8 mouse cellular contexts compared by ENCODE assay signal in genomic region chr16:78301831-78302677, GRCm38 (mm10). TPM values are rescaled to one million over a fixed set of nuclear protein-coding genes. Genes with fewer than 3 reads are reported as not detected.
DNase-seq lines count a peak whose midpoint lies in the region; ATAC-seq and TF ChIP-seq lines count a peak whose summit lies in the region.

No protein-coding gene starts in this region.

- H3K36me3 ChIP-seq in embryonic facial prominence, embryonic 13.5 days = no peaks in the 10 kb centered on the region
- peaks cover 3% of the 10 kb centered on the region; the same call in 1 of the 2 replicates for H3K36me3 ChIP-seq in hindbrain, embryonic 12.5 days
- H3K36me3 ChIP-seq in limb, embryonic 13.5 days = no peaks in the 10 kb centered on the region
- H3K36me3 ChIP-seq in midbrain, postnatal 0 days (ENCODE audit: insufficient read depth, low read length) = no peaks in the 10 kb centered on the region

- ATAC-seq in embryonic facial prominence, embryonic 13.5 days (ENCODE audit: insufficient number of reproducible peaks, insufficient read depth, low FRiP score, low TSS enrichment, low read depth) = peak; percentile 66
- peak; percentile 70 for ATAC-seq in hindbrain, embryonic 12.5 days (ENCODE audit: low FRiP score)
- ATAC-seq in limb, embryonic 13.5 days (ENCODE audit: low FRiP score, low read depth) = peak; percentile 62
- peak; percentile 72 for ATAC-seq in midbrain, postnatal 0 days (ENCODE audit: low FRiP score)
- no peak for ATAC-seq in monocyte, adult 5-6 weeks (replicated peaks; ENCODE audit: insufficient number of reproducible peaks, low FRiP score, low TSS enrichment, poor library complexity, severe bottlenecking)

- H3K4me3 ChIP-seq in embryonic facial prominence, embryonic 13.5 days = peak overlapping the region; percentile 83
- peak overlapping the region; percentile 87 for H3K4me3 ChIP-seq in hindbrain, embryonic 12.5 days
- peak overlapping the region; percentile 84 for H3K4me3 ChIP-seq in limb, embryonic 13.5 days
- H3K4me3 ChIP-seq in midbrain, postnatal 0 days (ENCODE audit: low read depth, low read length) = peak overlapping the region; percentile 83

- H3K4me1 ChIP-seq in embryonic facial prominence, embryonic 13.5 days = peaks cover 18% of the 10 kb centered on the region
- peaks cover 29% of the 10 kb centered on the region for H3K4me1 ChIP-seq in hindbrain, embryonic 12.5 days
- peaks cover 12% of the 10 kb centered on the region; the same call in 1 of the 2 replicates for H3K4me1 ChIP-seq in limb, embryonic 13.5 days
- H3K4me1 ChIP-seq in midbrain, postnatal 0 days (ENCODE audit: insufficient read depth, low read length) = peaks cover 11% of the 10 kb centered on the region

- H3K9me3 ChIP-seq in embryonic facial prominence, embryonic 13.5 days = no peaks in the 10 kb centered on the region
- H3K9me3 ChIP-seq in hindbrain, embryonic 12.5 days (replicated peaks) = no peaks in the 10 kb centered on the region; the same call in 1 of the 2 replicates
- no peaks in the 10 kb centered on the region for H3K9me3 ChIP-seq in limb, embryonic 13.5 days
- H3K9me3 ChIP-seq in midbrain, postnatal 0 days (ENCODE audit: low read length) = no peaks in the 10 kb centered on the region

- H3K9ac ChIP-seq in embryonic facial prominence, embryonic 13.5 days = peak overlapping the region; percentile 83
- peak overlapping the region; percentile 89 for H3K9ac ChIP-seq in hindbrain, embryonic 12.5 days
- peak overlapping the region; percentile 82 for H3K9ac ChIP-seq in limb, embryonic 13.5 days
- peak overlapping the region; percentile 93 for H3K9ac ChIP-seq in midbrain, postnatal 0 days (replicated peaks; ENCODE audit: low read length, poor library complexity, severe bottlenecking)

- H3K27me3 ChIP-seq in embryonic facial prominence, embryonic 13.5 days = no peaks in the 10 kb centered on the region; the same call in 1 of the 2 replicates
- H3K27me3 ChIP-seq in hindbrain, embryonic 12.5 days = no peaks in the 10 kb centered on the region; the same call in 1 of the 2 replicates
- peaks cover 4% of the 10 kb centered on the region; the same call in 1 of the 2 replicates for H3K27me3 ChIP-seq in limb, embryonic 13.5 days
- no peaks in the 10 kb centered on the region for H3K27me3 ChIP-seq in midbrain, postnatal 0 days (ENCODE audit: insufficient read depth, low read length)

- H3K4me2 ChIP-seq in embryonic facial prominence, embryonic 13.5 days = peak overlapping the region; percentile 82
- H3K4me2 ChIP-seq in hindbrain, embryonic 12.5 days (replicated peaks) = peak overlapping the region; percentile 69
- peak overlapping the region; percentile 84 for H3K4me2 ChIP-seq in limb, embryonic 13.5 days (replicated peaks)
- H3K4me2 ChIP-seq in midbrain, postnatal 0 days (ENCODE audit: low read depth, low read length, poor library complexity, severe bottlenecking) = peak overlapping the region; percentile 57

- DNase-seq in layer of hippocampus, postnatal 25 days (ENCODE audit: extremely low spot score in 1 of 2, low spot score in 1 of 2) = peak; percentile 25 to 34
- DNase-seq in layer of hippocampus, postnatal 10 days (ENCODE audit: low spot score in 2 of 2) = no peak
- peak; percentile 44 for DNase-seq in R1 (ENCODE audit: low read depth, low spot score)
- peak; percentile 51 for DNase-seq in midbrain, postnatal 0 days (ENCODE audit: low spot score)

- WGBS in embryonic facial prominence, embryonic 13.5 days = under 1% methylated on average over 65 of the region's 65 CpGs
- WGBS in hindbrain, embryonic 12.5 days = under 1% methylated on average over 61 of the region's 65 CpGs
- under 1% methylated on average over 65 of the region's 65 CpGs for WGBS in limb, embryonic 13.5 days
- WGBS in midbrain, postnatal 0 days = under 1% methylated on average over 62 of the region's 65 CpGs

- no peak for TF ChIP-seq CTCF in midbrain, postnatal 0 days (IDR thresholded peaks at IDR 0.05)

- H3K27ac ChIP-seq in embryonic facial prominence, embryonic 13.5 days = peak overlapping the region; percentile 78
- H3K27ac ChIP-seq in hindbrain, embryonic 12.5 days = peak overlapping the region; percentile 94
- peak overlapping the region; percentile 67; the same call in 1 of the 2 replicates for H3K27ac ChIP-seq in limb, embryonic 13.5 days
- H3K27ac ChIP-seq in midbrain, postnatal 0 days (ENCODE audit: low read depth, low read length) = peak overlapping the region; percentile 96

RNA-seq across cellular contexts. Expression of gene Cxadr, which starts 0.8 kb away (rescaled TPM):
- 10 to 100 TPM; 18.0 to 24.3 TPM for total RNA-seq in layer of hippocampus, postnatal 25 days (2021)
- total RNA-seq in layer of hippocampus, postnatal 10 days (2021) = 100 to 1,000 TPM; 158 to 175 TPM
- polyA plus RNA-seq in embryonic facial prominence, embryonic 13.5 days (2015; fragmentation: Nextera tagmentation; extraction: Ambion mirVana) = 24.1 and 30.3 TPM in 2 replicates
- 112 and 118 TPM in 2 replicates for polyA plus RNA-seq in hindbrain, embryonic 12.5 days (2016; fragmentation: Nextera tagmentation; extraction: Ambion mirVana)
- 22.9 and 25.6 TPM in 2 replicates for polyA plus RNA-seq in limb, embryonic 13.5 days (2015; fragmentation: Nextera tagmentation; extraction: Ambion mirVana)
- total RNA-seq in midbrain, postnatal 0 days (2014; rRNA removed) = 346 and 458 TPM in 2 replicates
- polyA plus RNA-seq in midbrain, postnatal 0 days (2015; fragmentation: Nextera tagmentation; extraction: Ambion mirVana) = 167 and 178 TPM in 2 replicates
- total RNA-seq in monocyte, adult 5-6 weeks (2017) = under 0.01 to 0.85 TPM (median 0.19 TPM) in 3 replicates

Comparison
In these comparisons a context has a peak if more than half of its experiments do, and no peak if none do; other contexts are left out.
1. DNase-seq: peak in layer of hippocampus, postnatal 25 days (2 of 2), R1 (single experiment) and midbrain, postnatal 0 days (single experiment); none in layer of hippocampus, postnatal 10 days (0 of 2).
2. RNA of gene Cxadr, which starts 0.8 kb away (total RNA-seq): 346 to 458 TPM in midbrain, postnatal 0 days, 158 to 175 TPM in layer of hippocampus, postnatal 10 days and 18.0 to 24.3 TPM in layer of hippocampus, postnatal 25 days; under 0.01 to 0.85 TPM in monocyte, adult 5-6 weeks; every median in the first group is over 10 times any median in the second.
3. Peak in every context shown above with its lines, with median percentiles within 50 percentile points of each other: H3K27ac ChIP-seq, H3K4me2 ChIP-seq, H3K4me3 ChIP-seq and H3K9ac ChIP-seq.